Mouse (Mus musculus) testis, adult 2 months (tissue): ENCODE data around the gene Wdr81.
A peak's percentile ranks its signal among the peaks of the same experiment; 100 is the strongest.

Experiments
- CTCF ChIP-seq: fragments of 200-500 bp; IDR thresholded peaks from 2 replicates; pipeline ENCODE4 v1.5.1; 2012; ENCODE audit warnings: low read depth, mild to moderate bottlenecking, inconsistent platforms, low read length, moderate library complexity; ENCODE audit not compliant: control insufficient read depth, insufficient read depth, insufficient replicate concordance
- POLR2A ChIP-seq: fragments of 200-500 bp; IDR thresholded peaks from 2 replicates; pipeline ENCODE4 v1.6.1; 2012; ENCODE audit warnings: low read depth, mild to moderate bottlenecking, inconsistent platforms, low read length, moderate library complexity; ENCODE audit not compliant: control insufficient read depth

DNA sequence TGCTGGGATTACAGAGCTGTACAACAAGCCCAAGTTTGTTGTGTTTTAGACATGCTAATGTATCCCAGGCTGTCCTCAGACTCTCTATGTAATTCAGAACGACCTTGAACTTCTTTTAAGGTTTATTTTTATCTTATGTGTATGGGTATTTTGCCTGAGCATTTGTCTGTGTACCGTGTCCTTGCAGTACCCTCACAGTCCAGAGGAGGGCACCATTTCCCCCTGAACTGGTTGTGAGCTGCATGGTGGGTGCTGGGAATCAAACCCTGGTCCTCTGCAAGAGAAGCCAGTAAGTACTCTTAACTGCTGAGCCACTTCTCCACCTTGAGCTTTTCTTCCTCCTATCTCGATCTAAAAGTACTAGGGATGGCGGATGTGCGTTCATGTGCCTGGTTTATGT lies 20.4 kb downstream of the Wdr81 start:
- TF ChIP-seq POLR2A (no peak), CTCF (peak; percentile 88; the same call in 1 of the 2 replicates)
